Mouse (Mus musculus) embryonic facial prominence, embryonic 12.5 days (tissue): ENCODE data around the gene Mylk. TPM values are rescaled to one million over a fixed set of nuclear protein-coding genes. Genes with fewer than 3 reads are reported as not detected.
A peak's percentile ranks its signal among the peaks of the same experiment; 100 is the strongest.

Source experiments
- ATAC-seq: fragments of 200-750 bp; cut with Nextera tagmentation; 2 replicates; pipeline ENCODE4 v1.8.0; 2017; ENCODE audit not compliant: insufficient number of reproducible peaks, insufficient read depth, low FRiP score, low TSS enrichment
- H3K27ac ChIP-seq: fragments of 300-500 bp; sonication (generic); 2 replicates; pipeline ENCODE4 v1.5.1; 2016; ENCODE audit warnings: mild to moderate bottlenecking
- H3K27me3 ChIP-seq: fragments of 300-500 bp; sonication (generic); 2 replicates; pipeline ENCODE4 v1.6.1; 2016; ENCODE audit warnings: mild to moderate bottlenecking, moderate library complexity
- H3K36me3 ChIP-seq: fragments of 300-500 bp; sonication (generic); 2 replicates; pipeline ENCODE4 v1.6.1; 2016; ENCODE audit warnings: mild to moderate bottlenecking
- H3K4me1 ChIP-seq: fragments of 300-500 bp; sonication (generic); 2 replicates; pipeline ENCODE4 v1.6.1; 2016
- H3K4me2 ChIP-seq: fragments of 300-500 bp; sonication (generic); replicated peaks from 2 replicates; pipeline ENCODE4 v1.6.1; 2016; ENCODE audit warnings: mild to moderate bottlenecking, moderate library complexity
- H3K4me3 ChIP-seq: fragments of 300-500 bp; sonication (generic); 2 replicates; pipeline ENCODE4 v1.5.1; 2016; ENCODE audit warnings: mild to moderate bottlenecking
- H3K9ac ChIP-seq: fragments of 300-500 bp; sonication (generic); 2 replicates; pipeline ENCODE4 v1.6.1; 2016; ENCODE audit warnings: mild to moderate bottlenecking, moderate library complexity
- H3K9me3 ChIP-seq: fragments of 300-500 bp; sonication (generic); 2 replicates; pipeline ENCODE4 v1.6.1; 2016; ENCODE audit warnings: mild to moderate bottlenecking, moderate library complexity
- WGBS: fragments of 180-500 bp; shearing (Covaris S2); methylation state at CpG from one replicate; pipeline ENCODE4 v1.1.7; 2016; 5-methylcytosine and 5-hydroxymethylcytosine counted together
- polyA plus RNA-seq: library from polyadenylated mRNA; unstranded; fragments of >200 nt; fragmentation: Nextera tagmentation; extraction: Ambion mirVana; gene quantifications from 2 replicates; pipeline ENCODE4 v1.2.1, GENCODE M21; 2016

Gene Mylk
- polyA plus RNA-seq, 1 experiment from 2014 or later, result 9.0 TPM

GRCm38 (mm10) chr16:34748081-34748720, 3.2 kb downstream of the Mylk start:
- no peak for ATAC-seq

GRCm38 (mm10) chr16:34749536-34749935, 4.5 kb downstream of the Mylk start:
- 61% methylated on average over 4 of the region's 4 CpGs for WGBS
- H3K36me3 ChIP-seq, result no peaks in the 10 kb centered on the region
- H3K27me3 ChIP-seq, result peaks cover 12% of the 10 kb centered on the region; the same call in 1 of the 2 replicates
- H3K9ac ChIP-seq, result no peak overlapping the region
- no peak overlapping the region for H3K4me2 ChIP-seq
- H3K27ac ChIP-seq, result no peak overlapping the region
- no peak overlapping the region for H3K4me3 ChIP-seq
- H3K4me1 ChIP-seq, result peaks cover 19% of the 10 kb centered on the region
- H3K9me3 ChIP-seq, result no peaks in the 10 kb centered on the region
- ATAC-seq, result no peak

More at GRCm38 (mm10) chr16:34748081-34748720, 3.2 kb downstream of the Mylk start:
- H3K27ac ChIP-seq, result no peak overlapping the region
- H3K36me3 ChIP-seq, result no peaks in the 10 kb centered on the region
- peaks cover 16% of the 10 kb centered on the region; the same call in 1 of the 2 replicates for H3K27me3 ChIP-seq
- no peak overlapping the region for H3K4me3 ChIP-seq
- H3K9me3 ChIP-seq, result no peaks in the 10 kb centered on the region
- 19% methylated on average over 11 of the region's 11 CpGs for WGBS
- peaks cover 19% of the 10 kb centered on the region for H3K4me1 ChIP-seq
- H3K4me2 ChIP-seq, result peak overlapping the region; percentile 19; the same call in 1 of the 2 replicates
- H3K9ac ChIP-seq, result no peak overlapping the region

GRCm38 (mm10) chr16:34752026-34752425, 7.0 kb downstream of the Mylk start:
- no peak for ATAC-seq
- Histone ChIP-seq H3K9ac (no peak overlapping the region), H3K27me3 (no peaks in the 10 kb centered on the region; the same call in 1 of the 2 replicates), H3K27ac (no peak overlapping the region), H3K36me3 (no peaks in the 10 kb centered on the region), H3K4me1 (peaks cover 14% of the 10 kb centered on the region), H3K4me2 (no peak overlapping the region), H3K9me3 (no peaks in the 10 kb centered on the region), H3K4me3 (no peak overlapping the region)
- 71% methylated on average over 3 of the region's 3 CpGs for WGBS

GRCm38 (mm10) chr16:34752977-34753376, 8.0 kb downstream of the Mylk start:
- Histone ChIP-seq H3K9ac (no peak overlapping the region), H3K4me1 (peaks cover 13% of the 10 kb centered on the region), H3K4me2 (no peak overlapping the region), H3K27me3 (no peaks in the 10 kb centered on the region), H3K4me3 (no peak overlapping the region), H3K27ac (no peak overlapping the region), H3K36me3 (no peaks in the 10 kb centered on the region), H3K9me3 (no peaks in the 10 kb centered on the region)
- no peak for ATAC-seq
- 78% methylated on average over 3 of the region's 3 CpGs for WGBS

- no peak overlapping the region for H3K27ac ChIP-seq
- 73% methylated on average over 7 of the region's 7 CpGs for WGBS
- ATAC-seq, result no peak
Observed at GRCm38 (mm10) chr16:34756991-34757390, 12.0 kb downstream of the Mylk start.

GRCm38 (mm10) chr16:34758205-34758604, 13.2 kb downstream of the Mylk start:
- Histone ChIP-seq H3K9me3 (no peaks in the 10 kb centered on the region), H3K27ac (no peak overlapping the region), H3K9ac (no peak overlapping the region), H3K27me3 (no peaks in the 10 kb centered on the region), H3K4me3 (no peak overlapping the region), H3K36me3 (no peaks in the 10 kb centered on the region), H3K4me1 (peaks cover 7% of the 10 kb centered on the region; the same call in 1 of the 2 replicates), H3K4me2 (no peak overlapping the region)
- 46% methylated on average over 5 of the region's 5 CpGs for WGBS
- no peak for ATAC-seq

More at GRCm38 (mm10) chr16:34756991-34757390, 12.0 kb downstream of the Mylk start:
- no peaks in the 10 kb centered on the region for H3K36me3 ChIP-seq
- peaks cover 7% of the 10 kb centered on the region; the same call in 1 of the 2 replicates for H3K4me1 ChIP-seq
- no peak overlapping the region for H3K4me3 ChIP-seq
- no peak overlapping the region for H3K9ac ChIP-seq
- H3K27me3 ChIP-seq, result no peaks in the 10 kb centered on the region
- H3K9me3 ChIP-seq, result no peaks in the 10 kb centered on the region
- no peak overlapping the region for H3K4me2 ChIP-seq

GRCm38 (mm10) chr16:34763959-34764591, 19.1 kb downstream of the Mylk start:
- H3K4me3 ChIP-seq, result no peak overlapping the region
- H3K27ac ChIP-seq, result no peak overlapping the region
- no peak for ATAC-seq
- H3K4me1 ChIP-seq, result no peaks in the 10 kb centered on the region
- H3K9me3 ChIP-seq, result no peaks in the 10 kb centered on the region
- H3K4me2 ChIP-seq, result no peak overlapping the region
- no peaks in the 10 kb centered on the region for H3K27me3 ChIP-seq
- H3K9ac ChIP-seq, result no peak overlapping the region
- 89% methylated on average over 9 of the region's 9 CpGs for WGBS
- no peaks in the 10 kb centered on the region for H3K36me3 ChIP-seq

- Histone ChIP-seq H3K4me1 (no peaks in the 10 kb centered on the region), H3K4me3 (no peak overlapping the region), H3K9me3 (no peaks in the 10 kb centered on the region), H3K9ac (no peak overlapping the region), H3K27me3 (no peaks in the 10 kb centered on the region), H3K36me3 (no peaks in the 10 kb centered on the region), H3K27ac (no peak overlapping the region), H3K4me2 (no peak overlapping the region)
- no peak for ATAC-seq
- 65% methylated on average over 1 of the region's 1 CpGs for WGBS
Observed at GRCm38 (mm10) chr16:34765666-34766065, 20.7 kb downstream of the Mylk start.

GRCm38 (mm10) chr16:34766193-34766592, 21.2 kb downstream of the Mylk start:
- no peak for ATAC-seq
- no peaks in the 10 kb centered on the region for H3K4me1 ChIP-seq
- H3K4me2 ChIP-seq, result no peak overlapping the region
- H3K27ac ChIP-seq, result no peak overlapping the region
- H3K4me3 ChIP-seq, result no peak overlapping the region
- H3K9ac ChIP-seq, result no peak overlapping the region
- 93% methylated on average over 1 of the region's 1 CpGs for WGBS
- H3K9me3 ChIP-seq, result no peaks in the 10 kb centered on the region
- H3K36me3 ChIP-seq, result no peaks in the 10 kb centered on the region
- H3K27me3 ChIP-seq, result no peaks in the 10 kb centered on the region

GRCm38 (mm10) chr16:34767443-34767842, 22.4 kb downstream of the Mylk start:
- Histone ChIP-seq H3K9ac (no peak overlapping the region), H3K4me1 (no peaks in the 10 kb centered on the region), H3K9me3 (no peaks in the 10 kb centered on the region), H3K4me2 (no peak overlapping the region), H3K27ac (no peak overlapping the region), H3K4me3 (no peak overlapping the region), H3K36me3 (no peaks in the 10 kb centered on the region), H3K27me3 (no peaks in the 10 kb centered on the region)
- WGBS, result 82% methylated on average over 2 of the region's 2 CpGs
- no peak for ATAC-seq

- H3K27me3 ChIP-seq, result no peaks in the 10 kb centered on the region
- no peak for ATAC-seq
Observed at GRCm38 (mm10) chr16:34768436-34768835, 23.4 kb downstream of the Mylk start.

GRCm38 (mm10) chr16:34770127-34770526, 25.1 kb downstream of the Mylk start:
- no peak overlapping the region for H3K4me3 ChIP-seq
- no peak for ATAC-seq
- H3K9ac ChIP-seq, result no peak overlapping the region
- 93% methylated on average over 4 of the region's 4 CpGs for WGBS
- H3K9me3 ChIP-seq, result no peaks in the 10 kb centered on the region
- no peaks in the 10 kb centered on the region for H3K4me1 ChIP-seq
- H3K27ac ChIP-seq, result no peak overlapping the region
- H3K4me2 ChIP-seq, result no peak overlapping the region
- H3K36me3 ChIP-seq, result no peaks in the 10 kb centered on the region
- H3K27me3 ChIP-seq, result no peaks in the 10 kb centered on the region

More at GRCm38 (mm10) chr16:34768436-34768835, 23.4 kb downstream of the Mylk start:
- H3K4me3 ChIP-seq, result no peak overlapping the region
- H3K36me3 ChIP-seq, result no peaks in the 10 kb centered on the region
- H3K9me3 ChIP-seq, result no peaks in the 10 kb centered on the region
- no peak overlapping the region for H3K9ac ChIP-seq
- H3K27ac ChIP-seq, result no peak overlapping the region
- 70% methylated on average over 4 of the region's 4 CpGs for WGBS
- H3K4me2 ChIP-seq, result no peak overlapping the region
- no peaks in the 10 kb centered on the region for H3K4me1 ChIP-seq
